Mouse (Mus musculus) frontal cortex, adult 2 months (tissue): ENCODE measurements around the gene Carf. TPM values are rescaled to one million over a fixed set of nuclear protein-coding genes. Genes with fewer than 3 reads are reported as not detected.

ENCODE experiments used
- DNase-seq, 2 experiments: peaks; one replicate each; pipeline ENCODE4 v3.0.0; 2022; ENCODE audit warnings: low spot score in 1 of 2; ENCODE audit errors: extremely low spot score in 1 of 2
- polyA plus RNA-seq: library from polyadenylated mRNA; depleted of rRNA; stranded (reverse); fragments of >200 nt; gene quantifications from 2 replicates; pipeline ENCODE4 v1.2.3, GENCODE M21; 2012; rRNA removed

Carf gene
- polyA plus RNA-seq, 1 experiment: 13.2 TPM

DNA sequence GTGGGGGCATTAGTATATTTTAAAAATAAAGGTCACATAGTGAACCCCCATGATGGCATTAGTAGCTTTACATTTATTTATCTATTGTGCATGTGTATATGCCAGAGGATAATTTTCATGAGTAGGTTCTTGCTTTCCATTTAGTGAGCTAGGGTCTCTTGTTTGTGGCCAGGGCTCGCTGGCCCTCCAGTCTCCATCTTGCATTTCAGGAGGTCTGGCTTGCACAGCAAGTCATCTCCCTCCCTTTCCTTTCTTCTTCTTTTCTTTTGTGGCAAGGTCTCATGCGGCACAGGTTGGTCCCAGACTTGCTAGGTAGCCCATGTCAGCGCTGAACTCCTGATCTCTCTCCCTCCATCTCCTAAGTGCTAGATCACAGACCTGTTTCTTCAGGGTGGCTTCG, 81.3 kb downstream of the Carf start:
- no peak for DNase-seq

DNA sequence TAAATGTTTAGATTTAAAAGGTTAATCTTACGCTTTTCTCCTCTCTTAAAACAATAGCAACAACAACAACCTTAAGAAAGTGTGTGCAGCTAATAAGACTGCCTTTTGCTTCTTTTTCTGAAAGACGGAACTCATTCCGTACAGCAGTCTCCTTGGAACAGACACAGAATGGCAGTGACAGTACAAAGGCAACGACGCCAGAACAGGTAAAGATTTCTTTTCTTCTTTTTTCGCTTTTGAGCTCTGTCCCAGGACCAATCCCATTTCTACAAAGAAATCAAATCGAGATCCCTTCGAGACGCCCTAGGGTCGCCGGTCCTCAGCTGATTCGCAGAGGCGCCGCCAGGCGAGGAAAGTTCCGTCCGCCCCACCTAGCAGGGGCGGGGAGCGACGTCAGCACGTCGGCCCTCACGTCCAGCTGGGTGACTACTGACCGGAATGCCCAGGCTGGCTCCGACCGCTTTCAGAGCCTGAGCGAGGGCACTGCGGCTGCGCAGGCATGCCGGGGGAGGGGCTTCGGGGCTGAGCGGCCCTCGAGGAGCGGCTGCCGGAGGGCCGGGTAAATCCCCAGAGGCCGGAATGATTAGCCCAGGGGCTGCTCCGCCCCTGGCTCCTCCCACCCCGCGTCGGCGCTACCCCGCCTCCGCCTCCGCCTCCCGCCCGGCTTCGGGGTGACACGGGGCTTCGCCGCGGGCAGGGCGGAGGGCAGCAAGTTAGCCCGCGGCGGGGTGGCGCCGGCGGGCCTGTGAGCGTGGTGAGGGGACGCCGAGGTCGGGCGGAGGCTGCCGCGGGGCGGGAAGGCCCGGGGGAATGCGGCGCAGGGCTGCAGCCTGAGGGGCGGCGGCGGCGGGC, 82.1 kb downstream of the Carf start, which contains the start of gene Nbeal1:
Gene Nbeal1 (plus strand): TSS at position 668 of the 852 bp plus-strand sequence.
- peak; percentile 95 to 98 for DNase-seq

DNA sequence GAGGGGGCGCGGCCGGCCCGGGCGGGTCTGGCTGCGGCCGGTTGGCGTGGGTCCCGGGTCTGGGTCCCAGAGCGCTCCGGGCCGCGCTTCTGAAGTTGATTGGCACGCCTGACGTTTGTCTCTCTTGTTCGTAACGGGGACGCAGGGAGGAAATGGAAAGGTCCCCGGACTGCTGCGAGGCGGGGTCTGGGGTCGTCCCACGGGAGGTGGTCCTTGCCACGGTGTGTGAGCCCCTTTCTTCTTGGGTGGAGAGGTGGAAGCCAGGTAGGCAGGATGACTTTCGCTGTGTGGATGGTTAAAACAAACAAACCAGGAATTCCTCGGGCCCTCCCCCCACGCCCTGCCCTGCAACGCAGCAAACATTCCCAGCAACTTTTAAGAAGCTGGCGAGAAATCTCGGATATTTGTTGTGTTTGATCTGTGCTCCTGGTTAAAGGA, 82.8 kb downstream of the Carf start:
- peak; percentile 13 to 39 for DNase-seq

DNA sequence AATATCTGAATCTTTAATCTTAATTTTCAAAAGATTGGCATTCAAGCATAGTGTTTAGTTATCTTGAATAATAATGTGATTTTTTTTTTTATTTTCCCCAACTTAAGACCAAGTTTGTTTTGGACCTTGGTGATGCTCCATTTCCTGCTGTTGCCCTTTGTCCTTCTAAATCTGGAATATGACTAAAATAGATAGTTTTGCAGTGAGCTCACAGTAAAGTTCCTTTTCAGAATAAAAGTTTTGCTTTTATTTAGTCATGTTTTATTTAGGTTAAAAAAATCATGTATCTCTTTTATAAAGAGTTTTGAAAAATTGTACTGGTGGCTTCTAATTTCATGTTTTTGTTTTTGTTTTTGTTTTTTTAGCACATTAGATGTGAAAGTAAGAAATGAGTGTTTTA, 90.4 kb downstream of the Carf start:
- DNase-seq: no peak

- no peak for DNase-seq
Observed at GRCm38 (mm10) chr1:60196813-60197212, 98.8 kb downstream of the Carf start.

DNA sequence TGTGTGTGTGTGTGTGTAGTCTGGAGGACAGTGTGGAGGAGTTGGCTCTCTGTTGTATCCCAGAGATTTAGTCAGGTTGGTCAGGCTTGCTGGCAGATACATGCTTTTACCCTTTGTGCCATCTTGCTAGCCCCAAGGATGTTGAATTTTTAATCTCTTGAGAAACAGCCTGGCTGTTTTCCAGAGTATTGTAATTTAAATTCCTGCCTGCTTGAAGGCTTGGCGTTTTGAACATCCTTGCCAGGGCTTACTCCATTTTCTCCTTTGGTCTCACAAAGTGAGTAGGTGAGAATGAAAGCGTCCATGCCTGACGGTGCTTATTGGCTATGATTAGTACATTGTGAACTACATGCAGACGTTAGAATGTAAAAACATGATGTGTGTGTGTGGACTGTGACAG, 101.0 kb downstream of the Carf start:
- DNase-seq: no peak

Other genes starting within 250 kb of the Carf start
- gene Fam117b, start 185.2 kb upstream of the Carf start, polyA plus RNA-seq: 27.2 and 28.2 TPM in 2 replicates
- 26.1 and 29.3 TPM in 2 replicates for gene Ica1l, start 55.1 kb upstream of the Carf start, polyA plus RNA-seq
- 19.0 and 22.3 TPM in 2 replicates for gene Wdr12, start 398 bp downstream of the Carf start, polyA plus RNA-seq
- gene Nbeal1, start 82.4 kb downstream of the Carf start, polyA plus RNA-seq: 5.8 and 6.0 TPM in 2 replicates
- 13.0 and 15.4 TPM in 2 replicates for gene Cyp20a1, start 245.1 kb downstream of the Carf start, polyA plus RNA-seq